Mouse (Mus musculus) bone marrow macrophage, adult 2 months (primary cell): ENCODE measurements around the gene Rasgef1b.

Experiments used
- CTCF ChIP-seq: IDR thresholded peaks from 2 replicates; pipeline ENCODE4 v1.5.1; 2012; ENCODE audit warnings: low read depth, mild to moderate bottlenecking, low read length, moderate library complexity
- POLR2A ChIP-seq: IDR thresholded peaks from 2 replicates; pipeline ENCODE4 v1.6.1; 2012; ENCODE audit warnings: mild to moderate bottlenecking, low read depth, low read length, borderline replicate concordance

DNA sequence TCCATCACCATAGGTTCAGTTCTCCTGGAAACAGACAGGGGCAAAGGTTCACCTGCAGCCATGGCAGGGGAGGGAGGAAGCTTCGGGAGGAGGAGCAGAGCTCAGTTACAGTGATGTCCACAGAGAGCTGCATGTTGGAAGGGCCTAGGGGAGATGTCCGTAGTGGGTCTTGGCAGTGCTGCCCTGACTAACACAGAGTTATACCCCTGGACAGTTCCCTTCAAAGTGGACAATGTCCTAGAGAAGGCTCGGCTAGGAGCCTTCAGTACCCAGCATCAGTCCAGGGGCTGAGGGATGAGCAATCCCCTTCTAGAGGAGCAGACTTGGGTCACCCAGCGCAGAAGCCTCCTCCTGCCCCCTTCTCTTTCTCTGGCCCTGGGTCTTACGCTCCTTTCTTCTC lies 121.3 kb downstream of the Rasgef1b start:
- TF ChIP-seq POLR2A (no peak), CTCF (no peak)
